Mouse (Mus musculus) hindbrain, embryonic 12.5 days (tissue): ENCODE data around the gene Per1. TPM values are rescaled to one million over a fixed set of nuclear protein-coding genes. Genes with fewer than 3 reads are reported as not detected.

ENCODE experiments used
- ATAC-seq: fragments of 200-750 bp; cut with Nextera tagmentation; 2 replicates; pipeline ENCODE4 v1.8.0; 2017; ENCODE audit warnings: moderate TSS enrichment; ENCODE audit not compliant: low FRiP score
- H3K27ac ChIP-seq: fragments of 300-500 bp; sonication (generic); 2 replicates; pipeline ENCODE4 v1.5.1; 2016; ENCODE audit warnings: mild to moderate bottlenecking
- H3K27me3 ChIP-seq: fragments of 300-500 bp; sonication (generic); 2 replicates; pipeline ENCODE4 v1.6.1; 2016; ENCODE audit warnings: mild to moderate bottlenecking
- H3K36me3 ChIP-seq: fragments of 300-500 bp; sonication (generic); 2 replicates; pipeline ENCODE4 v1.6.1; 2016; ENCODE audit warnings: mild to moderate bottlenecking
- H3K4me1 ChIP-seq: fragments of 300-500 bp; sonication (generic); 2 replicates; pipeline ENCODE4 v1.6.1; 2016
- H3K4me2 ChIP-seq: fragments of 300-500 bp; sonication (generic); replicated peaks from 2 replicates; pipeline ENCODE4 v1.6.1; 2016; ENCODE audit warnings: mild to moderate bottlenecking
- H3K4me3 ChIP-seq: fragments of 300-500 bp; sonication (generic); 2 replicates; pipeline ENCODE4 v1.5.1; 2016; ENCODE audit warnings: mild to moderate bottlenecking
- H3K9ac ChIP-seq: fragments of 300-500 bp; sonication (generic); 2 replicates; pipeline ENCODE4 v1.6.1; 2016; ENCODE audit warnings: mild to moderate bottlenecking, moderate library complexity
- H3K9me3 ChIP-seq: fragments of 300-500 bp; sonication (generic); replicated peaks from 2 replicates; pipeline ENCODE4 v1.6.1; 2016; ENCODE audit warnings: mild to moderate bottlenecking
- WGBS: fragments of 180-500 bp; shearing (Covaris S2); methylation state at CpG from one replicate; pipeline ENCODE4 v1.1.7; 2016; 5-methylcytosine and 5-hydroxymethylcytosine counted together
- polyA plus RNA-seq: library from polyadenylated mRNA; unstranded; fragments of >200 nt; fragmentation: Nextera tagmentation; extraction: Ambion mirVana; gene quantifications from 2 replicates; pipeline ENCODE4 v1.2.1, GENCODE M21; 2016

Gene Per1
- polyA plus RNA-seq, 1 experiment from 2014 or later: 9.8 TPM

- Histone ChIP-seq H3K4me1 (peaks cover 27% of the 10 kb centered on the region), H3K4me2 (peak within 1 kb of the TSS; percentile 97), H3K36me3 (no peaks in the 10 kb centered on the region), H3K9ac (peak within 1 kb of the TSS; percentile 94), H3K27ac (peak within 1 kb of the TSS; percentile 92), H3K27me3 (no peaks in the 10 kb centered on the region; the same call in 1 of the 2 replicates), H3K9me3 (no peaks in the 10 kb centered on the region), H3K4me3 (peak within 1 kb of the TSS; percentile 87)
- ATAC-seq: peak; percentile 94
- 0% methylated on average over 61 of the region's 64 CpGs for WGBS
These were observed 35.6 kb upstream of the Per1 start, which contains the start of gene Borcs6 for GRCm38 (mm10) chr11:69059357-69059974. Gene Borcs6, plus strand, starts transcription at chr11:69059717.

- peak; percentile 23 for ATAC-seq
- under 1% methylated on average over 49 of the region's 49 CpGs for WGBS
- Histone ChIP-seq H3K4me2 (peak overlapping the region; percentile 97), H3K9me3 (no peaks in the 10 kb centered on the region), H3K4me1 (peaks cover 27% of the 10 kb centered on the region), H3K27ac (peak overlapping the region; percentile 92), H3K36me3 (no peaks in the 10 kb centered on the region), H3K27me3 (no peaks in the 10 kb centered on the region; the same call in 1 of the 2 replicates), H3K4me3 (peak overlapping the region; percentile 87), H3K9ac (peak overlapping the region; percentile 94)
These were observed 35.0 kb upstream of the Per1 start for GRCm38 (mm10) chr11:69059975-69060411.

- peak overlapping the region; percentile 94 for H3K9ac ChIP-seq
- no peaks in the 10 kb centered on the region; the same call in 1 of the 2 replicates for H3K27me3 ChIP-seq
- H3K4me3 ChIP-seq: peak overlapping the region; percentile 87
- peak overlapping the region; percentile 92 for H3K27ac ChIP-seq
- no peak for ATAC-seq
- under 1% methylated on average over 40 of the region's 40 CpGs for WGBS
- H3K36me3 ChIP-seq: no peaks in the 10 kb centered on the region
- peaks cover 27% of the 10 kb centered on the region for H3K4me1 ChIP-seq
- no peaks in the 10 kb centered on the region for H3K9me3 ChIP-seq
- H3K4me2 ChIP-seq: peak overlapping the region; percentile 97
These were observed 34.4 kb upstream of the Per1 start for GRCm38 (mm10) chr11:69060448-69061254.

GRCm38 (mm10) chr11:69061255-69061912 lies 33.6 kb upstream of the Per1 start:
- Histone ChIP-seq H3K9me3 (no peaks in the 10 kb centered on the region), H3K36me3 (no peaks in the 10 kb centered on the region), H3K27ac (no peak overlapping the region), H3K4me2 (peak overlapping the region; percentile 97), H3K4me1 (peaks cover 34% of the 10 kb centered on the region), H3K4me3 (peak overlapping the region; percentile 87), H3K27me3 (no peaks in the 10 kb centered on the region; the same call in 1 of the 2 replicates), H3K9ac (peak overlapping the region; percentile 94)
- 9% methylated on average over 17 of the region's 17 CpGs for WGBS
- no peak for ATAC-seq

- under 1% methylated on average over 17 of the region's 17 CpGs for WGBS
- H3K36me3 ChIP-seq: no peaks in the 10 kb centered on the region
- peaks cover 42% of the 10 kb centered on the region for H3K4me1 ChIP-seq
- H3K4me3 ChIP-seq: peak overlapping the region; percentile 65
- no peaks in the 10 kb centered on the region for H3K9me3 ChIP-seq
- peak overlapping the region; percentile 23; the same call in 1 of the 2 replicates for H3K27ac ChIP-seq
- peak overlapping the region; percentile 73 for H3K4me2 ChIP-seq
- no peak for ATAC-seq
- H3K9ac ChIP-seq: no peak overlapping the region
- no peaks in the 10 kb centered on the region; the same call in 1 of the 2 replicates for H3K27me3 ChIP-seq
These were observed 32.7 kb upstream of the Per1 start for GRCm38 (mm10) chr11:69062194-69062760.

GRCm38 (mm10) chr11:69062761-69063224 lies 32.2 kb upstream of the Per1 start:
- H3K9ac ChIP-seq: no peak overlapping the region
- ATAC-seq: peak; percentile 35; the same call in 1 of the 2 replicates
- H3K9me3 ChIP-seq: no peaks in the 10 kb centered on the region
- peak overlapping the region; percentile 23; the same call in 1 of the 2 replicates for H3K27ac ChIP-seq
- WGBS: 1% methylated on average over 19 of the region's 19 CpGs
- peak overlapping the region; percentile 65 for H3K4me3 ChIP-seq
- peaks cover 42% of the 10 kb centered on the region for H3K4me1 ChIP-seq
- peak overlapping the region; percentile 73 for H3K4me2 ChIP-seq
- H3K36me3 ChIP-seq: no peaks in the 10 kb centered on the region
- no peaks in the 10 kb centered on the region; the same call in 1 of the 2 replicates for H3K27me3 ChIP-seq

GRCm38 (mm10) chr11:69063413-69064201 lies 31.4 kb upstream of the Per1 start:
- Histone ChIP-seq H3K27ac (peak overlapping the region; percentile 65), H3K27me3 (no peaks in the 10 kb centered on the region; the same call in 1 of the 2 replicates)

GRCm38 (mm10) chr11:69064259-69065133 lies 30.5 kb upstream of the Per1 start:
- no peak for ATAC-seq
- no peaks in the 10 kb centered on the region for H3K36me3 ChIP-seq
- H3K9ac ChIP-seq: peak overlapping the region; percentile 72; the same call in 1 of the 2 replicates
- WGBS: 50% methylated on average over 9 of the region's 9 CpGs
- peak overlapping the region; percentile 73 for H3K4me2 ChIP-seq
- H3K9me3 ChIP-seq: no peaks in the 10 kb centered on the region
- H3K4me3 ChIP-seq: peak overlapping the region; percentile 65
- H3K27ac ChIP-seq: no peak overlapping the region
- peaks cover 37% of the 10 kb centered on the region for H3K4me1 ChIP-seq
- no peaks in the 10 kb centered on the region; the same call in 1 of the 2 replicates for H3K27me3 ChIP-seq

More at GRCm38 (mm10) chr11:69063413-69064201, 31.4 kb upstream of the Per1 start:
- Histone ChIP-seq H3K4me3 (peak overlapping the region; percentile 65), H3K36me3 (no peaks in the 10 kb centered on the region), H3K4me1 (peaks cover 38% of the 10 kb centered on the region), H3K9ac (peak overlapping the region; percentile 72), H3K4me2 (peak overlapping the region; percentile 73), H3K9me3 (no peaks in the 10 kb centered on the region)
- no peak for ATAC-seq
- WGBS: under 1% methylated on average over 31 of the region's 31 CpGs

- no peaks in the 10 kb centered on the region for H3K36me3 ChIP-seq
- ATAC-seq: no peak
- no peak overlapping the region for H3K27ac ChIP-seq
- no peaks in the 10 kb centered on the region for H3K9me3 ChIP-seq
- H3K4me2 ChIP-seq: peak overlapping the region; percentile 90
- H3K4me3 ChIP-seq: 0 out of 2 replicates have a peak overlapping the region, but pooled peaks have one; percentile 41
- no peaks in the 10 kb centered on the region; the same call in 1 of the 2 replicates for H3K27me3 ChIP-seq
- WGBS: 64% methylated on average over 3 of the region's 3 CpGs
- peaks cover 41% of the 10 kb centered on the region for H3K4me1 ChIP-seq
- no peak overlapping the region for H3K9ac ChIP-seq
These were observed 29.6 kb upstream of the Per1 start for GRCm38 (mm10) chr11:69065394-69065925.
